Mouse (Mus musculus) spleen, adult 2 months (tissue): ENCODE results near the gene Kcng1.

Source experiments
- CTCF ChIP-seq: fragments of 200-500 bp; IDR thresholded peaks from 2 replicates; pipeline ENCODE4 v1.5.1; 2011; ENCODE audit warnings: mild to moderate bottlenecking, inconsistent platforms; ENCODE audit not compliant: insufficient read depth, insufficient read length, insufficient replicate concordance; ENCODE audit errors: extremely low read depth
- POLR2A ChIP-seq: fragments of 200-500 bp; IDR thresholded peaks from 2 replicates; pipeline ENCODE4 v1.6.1; 2011; ENCODE audit warnings: low read depth, low read length, inconsistent platforms

DNA sequence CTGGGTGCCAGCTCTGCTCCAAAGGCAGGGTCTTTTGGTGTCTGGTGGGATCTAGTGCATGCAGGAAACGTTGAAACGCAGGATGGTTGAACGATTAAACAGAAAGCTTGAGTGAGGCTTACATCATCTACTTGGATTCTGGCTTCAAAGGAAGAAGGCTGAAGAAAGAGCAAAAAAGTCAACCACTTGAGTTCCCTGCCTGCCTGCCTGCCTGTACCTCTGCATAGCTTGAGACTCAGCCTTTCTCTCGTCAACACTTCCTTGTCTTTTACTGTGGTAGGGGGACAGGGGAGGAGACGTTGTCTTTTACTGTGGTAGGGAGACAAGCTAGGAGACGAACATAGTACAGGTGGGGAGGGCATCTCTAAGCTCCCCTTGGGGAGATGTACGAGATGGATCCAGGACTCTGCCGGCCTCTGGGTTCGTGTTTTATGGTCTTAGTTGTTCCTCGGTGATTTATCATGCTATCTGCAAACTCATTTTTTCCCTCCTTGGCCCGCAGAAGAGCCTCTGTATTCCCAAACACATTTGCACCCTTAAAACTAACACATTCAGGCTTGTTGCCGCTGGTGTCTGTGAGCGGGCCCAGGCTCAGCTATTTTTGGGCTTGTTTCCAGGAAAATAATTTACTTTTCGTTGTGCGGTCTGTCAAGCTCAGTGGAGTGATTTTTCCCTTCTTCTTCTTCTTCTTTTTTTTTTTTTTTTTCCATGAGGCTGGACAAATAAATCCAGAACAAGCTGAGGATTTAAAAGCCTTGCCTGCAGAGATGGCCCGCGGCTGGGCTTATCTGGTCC lies 39.0 kb upstream of the Kcng1 start:
- TF ChIP-seq CTCF (no peak), POLR2A (no peak)
